Mouse (Mus musculus) heart, embryonic 10.5 days (tissue): Measurements from ENCODE around the gene Adam15. TPM values are rescaled to one million over a fixed set of nuclear protein-coding genes. Genes with fewer than 3 reads are reported as not detected.

ENCODE experiments used
- DNase-seq: peaks from one replicate; pipeline ENCODE4 v3.0.0-alpha.2; 2017; ENCODE audit warnings: low spot score
- H3K27ac ChIP-seq: fragments of 300-500 bp; sonication (generic); 2 replicates; pipeline ENCODE4 v1.5.1; 2016; ENCODE audit warnings: mild to moderate bottlenecking
- H3K27me3 ChIP-seq: fragments of 300-500 bp; sonication (generic); 2 replicates; pipeline ENCODE4 v1.6.1; 2016; ENCODE audit warnings: mild to moderate bottlenecking; ENCODE audit not compliant: poor library complexity, insufficient read depth, severe bottlenecking
- H3K36me3 ChIP-seq: fragments of 300-500 bp; sonication (generic); 2 replicates; pipeline ENCODE4 v1.6.1; 2016; ENCODE audit warnings: mild to moderate bottlenecking, moderate library complexity
- H3K4me1 ChIP-seq: fragments of 300-500 bp; sonication (generic); 2 replicates; pipeline ENCODE4 v1.6.1; 2016; ENCODE audit warnings: mild to moderate bottlenecking
- H3K4me3 ChIP-seq: fragments of 300-500 bp; sonication (generic); 2 replicates; pipeline ENCODE4 v1.5.1; 2016; ENCODE audit warnings: mild to moderate bottlenecking, moderate library complexity
- H3K9me3 ChIP-seq: fragments of 300-500 bp; sonication (generic); 2 replicates; pipeline ENCODE4 v1.6.1; 2016; ENCODE audit warnings: mild to moderate bottlenecking, moderate library complexity
- WGBS: fragments of 180-500 bp; shearing (Covaris S2); methylation state at CpG from one replicate; pipeline ENCODE4 v1.1.7; 2016; 5-methylcytosine and 5-hydroxymethylcytosine counted together
- polyA plus RNA-seq: library from polyadenylated mRNA; unstranded; fragments of >200 nt; fragmentation: Nextera tagmentation; extraction: Ambion mirVana; gene quantifications from 2 replicates; pipeline ENCODE4 v1.2.1, GENCODE M21; 2016

The Adam15 gene
- polyA plus RNA-seq, 1 experiment from 2014 or later, result 41.9 TPM

DNA sequence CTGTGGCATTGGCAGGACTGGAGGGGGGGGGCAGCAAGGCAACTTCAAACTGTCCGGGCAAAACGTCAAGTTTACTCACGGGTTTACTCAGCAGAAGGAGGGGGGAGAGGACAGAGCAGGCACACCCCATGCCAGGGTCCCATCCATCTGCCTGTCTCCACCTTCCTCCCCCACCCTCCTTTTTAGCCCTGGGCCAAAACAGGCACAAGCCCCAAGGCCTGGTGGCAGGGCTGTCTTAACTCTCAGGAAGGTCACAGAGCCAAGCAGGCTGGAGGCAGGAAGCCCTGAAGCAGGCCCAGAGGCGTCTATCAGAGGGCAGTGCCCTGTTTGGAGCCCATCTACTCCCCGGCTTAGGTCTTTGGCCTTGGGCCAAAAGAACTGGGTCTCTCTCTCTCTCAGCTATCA is 40.3 kb upstream of the Adam15 start:
- DNase-seq, result no peak
- Histone ChIP-seq H3K36me3 (no peaks in the 10 kb centered on the region), H3K4me3 (peak overlapping the region; percentile 79; the same call in 1 of the 2 replicates), H3K4me1 (peaks cover 84% of the 10 kb centered on the region), H3K27ac (peak overlapping the region; percentile 56), H3K9me3 (no peaks in the 10 kb centered on the region), H3K27me3 (peaks cover 12% of the 10 kb centered on the region)
- 62% methylated on average over 5 of the region's 5 CpGs for WGBS

DNA sequence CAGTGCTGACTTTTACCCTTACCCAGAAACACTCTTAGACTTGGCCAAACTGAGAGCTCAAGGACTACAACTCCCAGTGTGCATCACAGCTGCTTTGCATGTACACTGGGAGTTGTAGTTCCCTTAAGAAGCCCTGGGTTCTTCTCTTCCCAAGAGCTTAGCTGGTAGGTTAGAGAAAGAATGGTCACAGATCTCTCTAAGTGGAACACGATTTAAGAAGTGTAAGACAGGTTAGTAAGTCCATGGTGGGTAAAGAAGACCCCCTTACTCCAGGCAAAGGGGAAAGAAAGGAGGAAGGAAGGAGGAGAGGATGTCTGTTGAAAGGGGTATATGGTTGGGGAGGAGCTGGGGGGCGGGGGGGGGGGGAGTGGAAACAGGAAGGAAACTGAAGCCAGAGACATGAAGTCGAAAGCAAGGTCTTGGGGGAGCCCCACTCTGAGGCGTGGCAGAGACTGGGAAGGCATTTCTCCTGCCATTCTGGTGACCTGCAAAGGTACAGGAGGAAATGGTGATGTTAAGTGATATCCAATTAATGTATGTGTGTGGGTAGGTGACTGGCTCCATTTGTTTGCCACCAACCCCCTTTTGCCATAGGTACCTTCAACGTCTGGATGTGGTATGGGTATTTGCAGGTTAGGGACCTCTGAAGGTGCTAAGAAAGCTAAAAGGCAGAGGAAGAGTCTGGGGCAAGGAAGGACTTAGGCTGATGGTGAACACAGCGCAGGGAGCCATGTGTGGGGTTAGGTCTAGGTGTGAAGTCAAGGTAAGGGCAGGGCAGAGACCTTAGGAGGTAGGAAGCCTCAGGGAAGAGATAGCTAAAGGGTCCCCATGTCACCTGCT is 39.3 kb upstream of the Adam15 start:
- WGBS, result 45% methylated on average over 6 of the region's 6 CpGs
- no peaks in the 10 kb centered on the region for H3K9me3 ChIP-seq
- DNase-seq, result no peak
- H3K27ac ChIP-seq, result peak overlapping the region; percentile 22; the same call in 1 of the 2 replicates
- H3K4me3 ChIP-seq, result no peak overlapping the region
- peaks cover 12% of the 10 kb centered on the region for H3K27me3 ChIP-seq
- peaks cover 84% of the 10 kb centered on the region for H3K4me1 ChIP-seq
- no peaks in the 10 kb centered on the region for H3K36me3 ChIP-seq

DNA sequence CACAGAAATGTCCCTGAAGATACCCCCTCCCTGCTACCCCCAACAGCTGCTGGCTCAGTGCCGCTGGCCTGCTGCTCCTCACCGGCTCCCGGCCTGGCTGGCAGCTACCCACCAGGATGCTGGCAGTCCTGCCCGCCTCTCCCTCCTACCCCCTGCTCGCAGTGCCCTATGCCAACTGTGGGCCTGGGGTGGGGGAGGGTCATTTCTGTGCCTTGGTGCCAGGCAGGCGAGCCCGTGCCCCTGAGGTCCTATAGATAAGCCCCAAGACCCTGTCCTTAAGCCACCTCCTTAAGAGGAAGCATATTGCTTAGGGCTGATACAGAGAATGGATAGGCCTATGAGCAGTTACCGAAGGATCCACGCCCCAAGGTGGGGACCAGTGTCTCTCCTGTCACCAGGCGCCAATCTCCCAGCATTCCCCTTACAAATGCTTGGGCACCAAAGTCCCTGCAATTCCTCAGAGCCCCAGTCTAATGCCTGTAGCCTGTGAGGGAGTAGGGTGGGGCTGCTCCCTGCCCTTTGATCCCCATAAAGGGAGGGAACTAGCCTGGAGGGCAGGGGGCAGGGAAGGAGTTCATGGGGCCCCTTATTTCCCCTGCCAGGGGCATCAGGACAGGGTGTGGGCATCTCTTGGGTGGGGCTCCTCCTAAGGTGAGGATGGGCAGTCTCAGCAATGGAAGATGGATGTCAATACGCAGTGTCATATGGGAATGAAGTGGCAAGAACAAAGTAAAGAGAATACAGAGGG is 38.5 kb upstream of the Adam15 start:
- Histone ChIP-seq H3K27me3 (peaks cover 12% of the 10 kb centered on the region), H3K4me1 (peaks cover 78% of the 10 kb centered on the region), H3K9me3 (no peaks in the 10 kb centered on the region), H3K36me3 (no peaks in the 10 kb centered on the region), H3K27ac (no peak overlapping the region), H3K4me3 (0 out of 2 replicates have a peak overlapping the region, but pooled peaks have one; percentile 27)
- 74% methylated on average over 11 of the region's 11 CpGs for WGBS
- no peak for DNase-seq

DNA sequence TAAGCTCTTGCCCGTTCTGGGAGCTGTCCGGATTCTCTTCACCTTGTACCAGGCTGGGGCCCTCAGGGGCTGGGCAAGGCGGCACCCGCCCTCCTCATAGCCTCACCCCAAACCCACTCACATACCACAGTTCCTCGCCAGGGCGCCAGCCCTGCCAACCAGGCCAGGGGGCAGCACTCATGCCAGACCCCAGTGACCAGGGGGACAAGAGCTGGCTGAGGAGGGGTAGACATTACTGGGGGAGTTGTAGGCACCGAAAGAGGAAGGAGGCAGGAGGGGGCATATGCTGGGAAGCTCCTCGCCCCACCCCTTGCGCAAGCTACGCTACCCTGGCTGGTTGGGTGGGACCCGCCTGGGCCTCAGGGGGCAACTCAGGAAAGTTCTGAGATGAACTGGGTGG is 37.8 kb upstream of the Adam15 start:
- 0 out of 2 replicates have a peak overlapping the region, but pooled peaks have one; percentile 6 for H3K4me3 ChIP-seq
- H3K4me1 ChIP-seq, result peaks cover 72% of the 10 kb centered on the region
- 76% methylated on average over 11 of the region's 11 CpGs for WGBS
- H3K36me3 ChIP-seq, result no peaks in the 10 kb centered on the region
- H3K27me3 ChIP-seq, result peaks cover 12% of the 10 kb centered on the region
- H3K27ac ChIP-seq, result peak overlapping the region; percentile 57; the same call in 1 of the 2 replicates
- no peaks in the 10 kb centered on the region for H3K9me3 ChIP-seq
- no peak for DNase-seq

GRCm38 (mm10) chr3:89386438-89387420 is 36.9 kb upstream of the Adam15 start:
- H3K4me3 ChIP-seq, result no peak overlapping the region
- peaks cover 12% of the 10 kb centered on the region for H3K27me3 ChIP-seq
- no peak overlapping the region for H3K27ac ChIP-seq
- 49% methylated on average over 17 of the region's 17 CpGs for WGBS
- no peaks in the 10 kb centered on the region for H3K36me3 ChIP-seq
- H3K4me1 ChIP-seq, result peaks cover 63% of the 10 kb centered on the region
- DNase-seq, result no peak
- no peaks in the 10 kb centered on the region for H3K9me3 ChIP-seq

GRCm38 (mm10) chr3:89385451-89385850 is 35.7 kb upstream of the Adam15 start:
- peaks cover 50% of the 10 kb centered on the region for H3K4me1 ChIP-seq
- H3K27ac ChIP-seq, result no peak overlapping the region
- no peak overlapping the region for H3K4me3 ChIP-seq
- DNase-seq, result no peak
- WGBS, result 39% methylated on average over 11 of the region's 11 CpGs
- peaks cover 10% of the 10 kb centered on the region for H3K36me3 ChIP-seq
- no peaks in the 10 kb centered on the region for H3K9me3 ChIP-seq
- peaks cover 8% of the 10 kb centered on the region for H3K27me3 ChIP-seq

GRCm38 (mm10) chr3:89384331-89385076 is 34.7 kb upstream of the Adam15 start:
- 78% methylated on average over 12 of the region's 12 CpGs for WGBS
- Histone ChIP-seq H3K4me3 (no peak overlapping the region), H3K27ac (peak overlapping the region; percentile 19; the same call in 1 of the 2 replicates), H3K27me3 (peaks cover 8% of the 10 kb centered on the region), H3K9me3 (no peaks in the 10 kb centered on the region), H3K4me1 (peaks cover 45% of the 10 kb centered on the region), H3K36me3 (peaks cover 19% of the 10 kb centered on the region)
- no peak for DNase-seq

DNA sequence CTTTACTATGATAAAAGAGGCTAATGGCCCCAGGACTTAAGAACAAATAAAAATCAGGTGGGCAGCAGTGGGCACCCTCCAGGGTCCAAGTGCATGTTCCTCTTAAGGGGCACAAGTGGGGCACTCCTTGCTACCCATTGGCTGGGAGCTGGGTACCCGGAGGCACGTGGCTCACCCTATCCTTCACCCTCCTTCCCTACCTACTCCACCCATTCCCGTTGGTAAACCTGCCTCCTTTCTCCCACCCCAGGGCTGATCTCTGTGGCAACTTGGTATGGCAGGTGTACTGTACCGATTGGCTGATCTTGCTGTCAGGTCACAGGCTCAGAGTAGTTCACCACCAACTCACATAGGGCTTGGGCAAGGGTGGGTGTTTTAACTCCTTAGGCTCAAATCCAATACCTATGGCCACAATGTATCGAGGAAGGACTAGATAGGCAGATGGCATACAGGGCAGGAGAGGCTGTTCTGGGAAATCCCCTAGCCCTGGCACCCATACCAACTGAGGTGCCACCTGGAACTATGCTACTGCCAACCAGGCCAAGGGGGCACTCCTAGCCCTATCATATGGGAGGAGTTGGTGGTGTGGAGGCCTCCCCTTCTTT is 34.0 kb upstream of the Adam15 start:
- H3K4me3 ChIP-seq, result no peak overlapping the region
- peaks cover 24% of the 10 kb centered on the region for H3K36me3 ChIP-seq
- no peaks in the 10 kb centered on the region for H3K9me3 ChIP-seq
- WGBS, result 79% methylated on average over 5 of the region's 5 CpGs
- H3K4me1 ChIP-seq, result peaks cover 47% of the 10 kb centered on the region
- no peak for DNase-seq
- no peak overlapping the region for H3K27ac ChIP-seq
- H3K27me3 ChIP-seq, result peaks cover 8% of the 10 kb centered on the region

- WGBS, result 80% methylated on average over 5 of the region's 5 CpGs
- DNase-seq, result no peak
These were observed 33.2 kb upstream of the Adam15 start for GRCm38 (mm10) chr3:89382950-89383349.

GRCm38 (mm10) chr3:89382033-89382882 is 32.5 kb upstream of the Adam15 start:
- H3K36me3 ChIP-seq, result peaks cover 24% of the 10 kb centered on the region
- H3K27me3 ChIP-seq, result peaks cover 3% of the 10 kb centered on the region
- no peak overlapping the region for H3K27ac ChIP-seq
- no peak overlapping the region for H3K4me3 ChIP-seq
- H3K4me1 ChIP-seq, result peaks cover 46% of the 10 kb centered on the region
- 83% methylated on average over 9 of the region's 9 CpGs for WGBS
- DNase-seq, result no peak
- H3K9me3 ChIP-seq, result no peaks in the 10 kb centered on the region

More at GRCm38 (mm10) chr3:89382950-89383349, 33.2 kb upstream of the Adam15 start:
- Histone ChIP-seq H3K27ac (no peak overlapping the region), H3K36me3 (peaks cover 24% of the 10 kb centered on the region), H3K9me3 (no peaks in the 10 kb centered on the region), H3K27me3 (peaks cover 8% of the 10 kb centered on the region), H3K4me3 (no peak overlapping the region), H3K4me1 (peaks cover 47% of the 10 kb centered on the region)

DNA sequence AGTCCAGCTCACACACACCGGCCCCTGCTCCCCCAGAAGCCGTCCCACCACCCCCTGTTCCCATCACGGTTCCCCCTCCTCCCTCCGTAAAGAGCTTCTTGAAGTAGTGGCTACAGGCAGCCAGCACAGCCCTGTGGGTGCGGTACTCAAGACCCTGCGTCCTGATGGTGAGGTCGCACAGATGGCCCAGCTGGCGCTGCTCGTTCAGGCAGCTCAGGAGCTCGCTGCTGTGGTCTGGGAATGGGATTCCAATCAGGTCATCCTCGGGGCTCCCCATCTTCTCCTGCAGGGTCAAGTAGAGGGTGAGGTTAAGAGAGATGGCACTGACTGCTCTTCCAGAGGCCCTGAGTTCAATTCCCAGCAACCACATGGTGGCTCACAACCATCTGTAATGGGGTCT is 31.4 kb upstream of the Adam15 start:
- H3K9me3 ChIP-seq, result no peaks in the 10 kb centered on the region
- peaks cover 41% of the 10 kb centered on the region for H3K4me1 ChIP-seq
- H3K27ac ChIP-seq, result no peak overlapping the region
- DNase-seq, result no peak
- peaks cover 24% of the 10 kb centered on the region for H3K36me3 ChIP-seq
- 88% methylated on average over 11 of the region's 11 CpGs for WGBS
- H3K4me3 ChIP-seq, result no peak overlapping the region
- peaks cover 3% of the 10 kb centered on the region; the same call in 1 of the 2 replicates for H3K27me3 ChIP-seq
